Mouse (Mus musculus): Measurements from ENCODE around the gene Vps26a.
"Not testable (repeated sequence)": the region's sequence is repeated elsewhere in the genome, so short reads cannot be mapped to it uniquely, and the experiment has no call there.

Gene Vps26a

DNA sequence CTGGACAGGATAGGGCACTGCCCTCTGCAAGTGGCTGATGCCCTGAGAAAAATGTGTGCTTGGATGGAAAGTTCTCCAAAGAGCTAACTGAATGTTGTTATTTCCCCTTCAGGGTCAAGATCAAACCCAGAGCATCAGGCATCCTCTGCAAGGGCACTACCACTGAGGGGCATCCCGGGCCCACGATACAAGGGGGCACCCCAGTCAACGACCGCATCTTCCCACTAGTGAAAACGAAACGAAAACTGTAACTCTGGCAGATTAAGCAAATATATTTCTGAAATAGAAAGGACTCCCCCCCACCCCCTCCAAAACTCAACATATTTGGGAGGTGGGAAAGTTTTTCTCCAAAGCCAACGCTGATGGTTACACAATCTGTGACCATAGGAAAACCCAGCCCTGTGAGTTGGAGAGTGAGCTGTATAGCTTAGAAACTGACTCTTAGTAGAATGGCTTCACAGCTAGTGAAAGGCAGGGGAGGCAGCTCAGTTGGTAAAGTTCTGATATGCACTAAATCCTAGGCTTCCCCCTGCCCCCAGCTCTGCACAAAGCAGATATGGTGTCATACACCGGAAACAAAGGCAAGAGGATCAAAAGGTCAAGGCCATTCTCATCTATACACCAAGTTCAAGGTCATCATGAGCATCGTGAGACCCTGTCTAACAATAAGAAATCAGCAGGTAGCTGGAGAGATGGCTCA, 14.5 kb upstream of the Vps26a start:
- in situ Hi-C loops (cut with MboI, MseI), result no loop called here

DNA sequence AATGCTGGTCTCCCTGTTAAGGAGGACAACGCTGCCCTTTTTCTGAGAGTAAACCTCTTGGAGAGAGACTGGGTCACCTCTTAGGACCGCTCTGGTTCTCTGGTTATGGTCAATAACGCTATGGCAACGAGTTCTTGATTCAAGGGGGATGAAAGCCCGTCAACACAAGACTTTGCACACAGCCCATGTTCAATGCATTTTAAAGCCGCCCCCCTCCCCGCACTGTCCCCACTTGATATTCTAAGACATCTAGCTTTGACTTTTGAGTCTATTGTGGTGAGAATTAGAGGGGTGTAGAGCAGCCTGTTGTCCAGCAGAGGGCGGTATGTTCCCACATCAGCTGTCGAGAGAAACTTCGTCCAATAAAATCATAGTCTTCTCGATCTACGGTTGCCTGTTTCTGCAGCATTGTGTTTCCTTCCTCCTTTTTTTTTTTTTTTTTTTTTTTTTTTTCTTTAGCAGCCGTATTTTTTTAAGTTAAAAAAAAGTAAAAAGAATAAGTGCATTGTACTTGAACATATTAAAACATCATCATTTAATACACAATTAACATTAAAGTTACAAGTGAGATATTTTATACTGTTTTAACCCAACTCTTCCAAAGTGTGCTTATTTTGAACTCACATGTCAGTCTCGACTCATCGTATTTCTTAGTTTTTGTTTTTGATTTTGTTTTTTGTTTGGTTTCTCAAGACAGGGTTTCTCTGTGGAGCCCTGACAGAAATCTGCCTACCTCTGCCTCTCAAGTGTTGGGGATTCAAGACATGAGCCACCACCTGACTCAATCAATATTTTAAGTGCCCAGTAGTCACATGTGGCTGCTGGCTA, 13.7 kb upstream of the Vps26a start:
- in situ Hi-C loops (cut with MboI, MseI), result no loop called here

DNA sequence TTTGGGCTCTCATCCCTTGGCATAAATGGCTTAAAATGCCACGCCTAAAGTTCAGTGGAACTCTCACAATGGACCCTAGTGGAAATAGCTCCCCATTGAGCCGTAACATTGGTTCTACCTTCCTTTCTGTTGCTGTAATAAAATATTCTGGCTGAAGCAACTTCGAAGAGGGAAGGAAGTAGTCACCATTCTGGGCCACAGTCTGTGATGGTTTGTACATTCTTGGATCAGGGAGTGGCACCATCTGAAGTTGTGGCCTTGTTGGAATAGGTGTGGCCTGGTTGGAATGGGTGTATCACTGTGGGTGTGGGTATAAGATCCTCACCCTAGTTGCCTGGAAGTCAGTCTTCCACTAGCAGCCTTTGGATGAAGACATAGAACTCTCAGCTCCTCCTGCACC, 5.1 kb upstream of the Vps26a start:
- in situ Hi-C loops (cut with MboI, MseI), result not testable (repeated sequence)

DNA sequence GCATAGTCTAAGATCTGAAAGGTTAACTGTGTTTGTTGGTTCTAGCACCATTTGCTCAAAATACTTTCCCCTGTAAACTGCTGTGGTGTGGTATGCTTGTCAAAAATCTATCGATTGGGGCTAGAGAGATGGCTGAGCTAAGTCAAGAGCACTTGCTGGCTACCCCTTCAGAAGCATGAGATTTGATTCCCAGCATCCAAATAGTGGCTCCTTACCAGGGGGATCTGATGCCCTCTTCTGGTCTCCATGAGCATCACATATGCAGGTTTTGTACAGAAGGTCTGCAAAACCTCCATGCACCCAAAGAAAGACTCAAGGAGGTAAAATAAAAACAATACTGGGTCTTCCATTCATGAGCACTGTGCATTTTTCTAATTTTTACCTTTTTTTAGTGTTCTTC, 1.7 kb upstream of the Vps26a start:
- in situ Hi-C loops (cut with MboI, MseI), result no loop called here

DNA sequence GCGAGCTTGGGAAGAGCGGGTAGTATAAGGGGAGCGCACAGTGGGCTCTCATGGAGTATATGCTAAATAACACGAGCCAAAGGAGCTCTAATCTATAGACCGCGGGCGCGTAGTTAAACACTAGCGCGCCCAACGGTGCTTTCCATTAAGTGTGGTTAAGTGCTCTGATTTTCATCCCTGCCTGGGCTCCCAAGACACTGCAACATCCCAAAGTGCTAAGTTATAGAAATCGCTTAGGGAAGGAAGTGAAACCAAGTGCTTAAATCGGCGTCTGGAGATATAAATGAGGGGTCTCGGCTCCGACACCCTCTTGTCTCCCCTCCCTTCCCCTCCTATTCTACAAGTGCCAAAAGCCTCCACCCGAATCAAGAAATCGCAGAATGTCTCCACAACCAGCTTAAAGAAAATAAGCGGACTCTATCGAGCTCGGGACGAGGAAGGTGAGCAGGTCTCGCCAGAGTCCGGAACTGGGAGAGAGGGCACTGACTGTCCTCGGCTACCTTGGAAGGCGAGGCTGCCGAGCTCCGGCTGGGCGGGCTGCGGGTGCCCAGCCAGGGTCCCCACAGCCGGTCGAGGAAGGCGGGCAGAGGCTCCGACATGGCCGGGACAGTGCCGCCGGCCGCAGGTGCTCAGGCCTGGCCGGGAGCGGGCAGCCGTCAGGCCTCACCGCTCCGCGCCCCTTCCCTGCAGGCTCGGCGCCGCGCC, 575 bp downstream of the Vps26a start:
- in situ Hi-C loops (cut with MboI, MseI), result no loop called here

DNA sequence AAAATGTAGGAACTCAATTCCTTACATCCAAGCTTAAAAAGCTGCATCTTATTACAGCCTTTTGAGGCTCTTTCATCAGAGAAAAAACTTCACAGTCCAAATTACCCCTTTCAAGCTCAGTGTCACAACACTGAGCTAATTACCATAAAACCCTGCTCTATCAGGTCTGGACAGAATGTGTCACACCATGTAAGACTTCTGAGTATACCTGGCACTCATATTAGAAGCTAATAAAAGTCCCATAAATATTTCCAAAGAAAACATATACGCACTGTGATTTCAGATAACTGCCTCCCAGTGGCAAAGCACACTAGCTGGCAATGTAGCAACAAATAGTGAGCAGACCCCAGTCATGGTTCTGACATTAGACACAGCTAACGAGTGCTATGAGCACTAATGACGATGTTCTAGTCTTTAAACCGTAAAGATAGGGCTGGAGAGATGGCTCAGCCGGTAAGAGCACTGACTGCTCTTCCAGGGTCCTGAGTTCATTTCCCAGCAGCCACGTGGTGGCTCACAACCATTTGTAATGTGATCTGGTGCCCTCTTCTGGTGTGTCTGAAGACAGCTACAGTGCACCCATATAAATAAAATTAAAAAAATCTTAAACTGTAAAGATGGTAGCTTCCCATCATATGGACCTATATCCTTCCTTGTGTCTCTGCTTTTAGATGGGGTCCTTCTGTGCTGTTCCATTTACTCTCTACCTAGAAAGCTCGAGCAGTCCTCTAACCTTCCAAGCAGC, 5.3 kb downstream of the Vps26a start:
- in situ Hi-C loops (cut with MboI, MseI), result no loop called here

DNA sequence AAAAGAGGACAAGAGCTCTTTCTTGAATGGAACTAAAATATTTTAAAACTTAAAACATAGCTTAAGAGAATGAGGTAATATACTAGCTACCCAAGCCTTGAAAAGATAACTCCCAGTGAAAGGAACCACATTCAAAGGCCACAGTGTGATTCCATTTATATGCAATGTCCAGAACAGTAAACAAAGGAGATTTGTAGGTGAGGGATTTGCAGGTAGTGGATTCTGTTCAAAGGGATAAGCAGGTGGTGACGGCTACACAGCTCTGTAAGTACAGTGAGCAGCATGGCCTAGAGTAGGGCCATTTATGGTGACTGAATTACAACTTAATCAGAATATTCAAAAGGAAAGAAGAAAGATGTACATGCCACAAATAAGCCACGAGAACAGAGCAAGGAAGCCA, 9.6 kb downstream of the Vps26a start:
- in situ Hi-C loops (cut with MboI, MseI), result no loop called here

DNA sequence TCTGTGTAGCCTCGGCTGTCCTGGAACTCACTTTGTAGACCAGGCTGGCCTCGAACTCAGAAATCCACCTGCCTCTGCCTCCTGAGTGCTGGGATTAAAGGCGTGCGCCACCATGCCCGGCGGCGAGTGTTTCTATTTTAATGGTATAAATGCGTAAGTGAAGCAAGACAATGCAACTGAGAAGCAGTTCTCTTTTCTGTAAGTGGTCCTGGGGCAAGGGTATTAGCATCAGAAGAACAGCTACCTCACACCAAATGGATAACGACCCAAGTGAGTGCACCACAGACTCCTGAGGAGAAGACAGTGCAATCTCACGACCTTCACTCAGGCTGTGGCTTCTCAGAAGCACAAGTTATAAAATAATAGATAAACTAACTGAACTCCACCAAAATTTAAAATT, 11.7 kb downstream of the Vps26a start:
- in situ Hi-C loops (cut with MboI, MseI), result no loop called here

DNA sequence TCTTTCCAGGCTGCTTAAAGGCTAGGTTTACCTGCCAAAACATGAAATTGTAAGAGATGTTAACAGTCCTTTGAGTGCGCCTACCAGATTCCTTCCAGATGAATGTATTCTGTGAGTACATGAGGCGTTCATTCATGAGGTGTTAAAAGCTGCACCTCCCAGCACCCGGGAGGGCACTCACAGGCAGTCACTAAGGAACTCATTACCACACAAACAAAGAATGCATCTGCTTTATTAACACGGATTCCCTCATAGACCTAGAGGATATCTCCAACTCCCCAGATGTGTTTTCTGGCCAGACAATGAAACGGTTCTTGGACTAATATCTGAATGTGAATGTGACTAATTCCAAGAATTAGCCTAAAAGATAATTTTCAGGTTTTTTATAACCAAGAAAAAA, 15.5 kb downstream of the Vps26a start:
- in situ Hi-C loops (cut with MboI, MseI), result no loop called here

DNA sequence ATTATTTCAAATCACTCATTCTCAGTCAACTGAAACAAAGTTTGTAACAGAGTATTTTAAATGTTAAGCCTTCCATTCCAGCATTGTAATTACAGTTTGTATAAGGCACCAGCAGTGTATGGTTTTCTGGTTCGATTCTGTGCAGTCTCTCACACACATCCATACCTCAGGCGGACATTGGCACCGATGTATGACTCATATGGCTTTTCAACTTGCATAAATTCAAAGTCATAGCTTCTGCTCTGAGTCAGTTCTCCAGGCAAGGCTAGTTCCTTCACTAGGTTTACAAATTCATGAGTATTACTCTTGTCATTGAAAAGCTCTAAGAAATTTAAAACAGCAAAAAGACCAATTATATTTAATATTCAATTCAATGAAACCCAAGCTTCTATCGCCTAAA, 16.9 kb downstream of the Vps26a start:
- in situ Hi-C loops (cut with MboI, MseI), result no loop called here

DNA sequence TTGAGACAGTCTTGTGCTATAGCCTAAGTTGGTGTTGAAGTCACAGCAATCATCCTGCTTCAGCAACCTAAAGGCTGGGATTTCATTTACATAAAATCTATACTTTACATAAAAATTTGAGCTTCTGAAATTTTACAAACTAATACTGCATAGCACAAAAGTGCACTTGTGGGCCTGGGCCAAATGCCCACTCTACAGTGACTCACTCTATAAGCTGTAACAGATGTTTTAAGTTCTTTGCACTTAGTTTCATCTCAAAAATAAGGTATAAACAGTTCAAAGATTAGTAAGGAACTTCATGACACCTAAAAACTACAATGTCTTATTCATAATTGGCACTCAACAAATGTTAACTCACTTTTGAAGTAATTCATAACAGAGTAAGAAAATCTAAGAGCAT, 25.3 kb downstream of the Vps26a start:
- in situ Hi-C loops (cut with MboI, MseI), result no loop called here

DNA sequence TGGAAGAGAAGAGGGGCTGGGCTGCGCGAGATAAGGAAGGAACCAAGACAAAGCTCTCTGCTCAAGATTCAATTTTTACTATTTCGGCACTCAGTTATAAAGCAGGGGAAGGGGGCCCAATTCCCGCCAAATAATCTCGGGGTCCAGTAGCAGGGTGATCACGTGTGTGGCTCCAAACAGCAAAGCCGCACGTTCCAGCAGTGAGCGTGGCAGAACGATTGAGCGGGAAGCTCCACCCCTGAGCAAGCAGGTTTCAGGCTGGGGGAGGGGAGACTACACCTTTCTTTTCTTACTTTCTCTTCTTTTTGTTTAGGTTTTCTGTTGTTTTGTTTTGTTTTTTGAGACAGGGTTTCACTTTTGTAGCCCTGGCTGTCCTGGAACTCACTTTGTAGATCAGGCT, 34.6 kb downstream of the Vps26a start:
- in situ Hi-C loops (cut with MboI, MseI), result not testable (repeated sequence)

DNA sequence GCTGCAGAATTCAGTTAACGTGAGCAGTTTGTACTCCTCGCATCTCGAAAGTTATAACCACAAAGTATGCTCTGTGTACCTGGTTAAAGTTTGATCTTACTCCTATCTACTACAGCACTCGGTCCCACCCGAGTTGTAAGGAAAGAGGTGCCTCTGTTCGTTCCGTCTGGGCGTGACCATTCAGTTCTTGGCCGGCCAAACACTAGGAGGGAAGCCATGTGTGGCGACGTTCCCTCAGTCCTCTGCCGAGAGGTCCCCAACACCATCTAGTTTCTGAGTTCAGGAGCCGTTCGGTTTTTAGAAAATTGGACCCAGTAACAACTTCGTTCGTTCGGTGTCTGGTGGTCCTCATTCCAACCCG, 36.3 kb downstream of the Vps26a start:
- in situ Hi-C loops (cut with MboI, MseI), result no loop called here

DNA sequence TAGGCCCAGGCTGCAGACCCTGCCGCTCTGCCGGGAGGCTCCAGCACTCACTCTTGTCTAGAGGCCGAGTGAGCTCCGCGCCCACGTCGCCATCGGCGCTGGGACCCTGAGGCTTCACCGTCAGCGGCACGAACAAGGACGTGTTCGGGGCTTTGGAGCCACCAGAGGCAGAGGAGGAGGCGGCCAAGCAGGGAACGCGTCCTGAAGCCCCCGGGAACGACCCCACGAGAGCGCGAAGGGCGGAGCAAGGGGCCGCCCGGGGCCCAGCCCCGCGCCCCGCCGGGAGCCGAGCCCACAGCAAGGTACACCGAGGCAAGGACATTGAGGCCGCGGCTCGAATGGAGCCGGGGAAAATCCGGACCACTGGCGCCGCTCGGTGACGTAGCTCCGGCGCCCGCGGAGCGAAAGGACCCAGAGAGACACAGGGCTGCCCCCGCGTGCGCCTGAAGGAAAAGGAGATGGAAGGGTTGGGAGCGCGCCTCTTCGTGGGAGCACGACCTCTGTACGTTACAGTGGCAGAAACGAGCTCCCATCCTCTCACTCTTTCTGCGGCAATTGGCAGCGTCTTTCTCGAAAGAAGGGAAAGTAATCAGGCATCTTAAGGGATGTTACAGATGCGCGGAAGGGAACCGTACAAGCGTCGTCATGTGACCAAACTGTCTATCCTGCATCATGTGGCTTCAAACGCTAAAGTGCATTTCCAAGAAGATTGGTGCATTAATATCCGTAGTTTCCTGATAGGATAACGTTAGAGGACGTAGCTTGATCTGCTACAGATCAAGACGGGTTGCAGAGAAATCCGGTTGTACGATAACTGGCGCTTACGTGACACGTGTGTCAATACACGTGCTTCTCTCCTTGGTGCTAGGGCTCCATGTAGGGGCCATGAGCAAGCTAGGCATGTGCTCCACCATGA, 37.0 kb downstream of the Vps26a start, which contains the start of the genes 4930507D05Rik and Supv3l1:
Gene 4930507D05Rik, plus strand, starts transcription at position 126 of the 916 bp plus-strand sequence.
Gene Supv3l1, minus strand, starts transcription at position 375 of the 916 bp plus-strand sequence.
- in situ Hi-C loops (cut with MboI, MseI), result no loop called here

DNA sequence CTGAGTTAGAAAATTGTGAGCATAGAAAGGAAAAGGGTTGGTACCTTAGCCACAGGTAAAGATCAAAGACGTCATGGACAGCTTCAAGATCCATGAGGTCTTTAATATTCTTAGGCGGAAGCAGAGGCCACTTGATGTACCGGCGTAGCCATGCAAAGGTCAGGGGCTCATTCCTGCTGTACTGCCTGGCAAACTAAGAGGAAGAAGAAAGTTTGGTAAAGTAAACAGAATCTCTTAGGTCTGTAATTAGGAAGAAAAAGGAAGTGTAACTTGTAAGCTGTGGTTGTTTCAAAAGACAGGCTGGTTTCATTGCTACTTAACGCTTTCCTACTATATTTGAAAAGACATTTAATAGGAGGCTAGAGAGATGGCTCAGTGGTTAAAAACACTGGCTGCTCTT, 56.2 kb downstream of the Vps26a start:
- in situ Hi-C loops (cut with MboI, MseI), result no loop called here

DNA sequence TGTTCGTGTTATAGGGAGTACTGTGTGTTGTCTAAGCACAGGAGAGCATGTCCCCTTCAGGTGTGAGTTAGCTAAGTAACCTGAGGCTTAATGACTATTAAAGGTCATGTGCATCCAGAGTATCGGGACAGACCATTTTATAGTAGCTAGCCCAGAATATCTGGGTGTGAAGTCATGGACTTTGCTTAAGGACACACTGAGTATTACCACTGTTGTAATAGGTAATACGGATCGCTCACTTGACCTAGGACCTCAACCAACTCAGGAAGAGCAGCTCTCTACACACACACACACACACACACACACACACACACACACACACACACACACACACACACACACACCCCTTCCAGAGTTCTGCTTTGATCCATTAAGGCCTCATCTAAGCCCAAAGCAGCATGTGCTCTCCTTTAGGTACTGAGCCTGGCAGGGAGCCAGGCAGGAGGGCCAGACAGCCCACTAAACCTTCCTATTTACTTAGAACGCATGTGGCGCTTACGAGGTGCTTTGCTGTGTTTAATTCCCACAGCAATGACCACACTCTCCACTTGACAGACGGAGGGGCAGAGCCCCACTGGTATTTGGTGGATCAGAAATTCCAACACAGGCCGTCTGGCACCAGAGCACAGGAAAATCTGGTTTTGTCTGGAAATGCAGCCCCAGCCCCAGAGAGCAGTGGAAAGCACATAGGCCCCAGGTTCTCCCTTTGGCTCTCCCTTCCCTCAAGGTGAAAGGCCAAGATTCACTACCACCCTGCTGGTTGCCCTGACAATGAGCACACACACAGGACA, 61.3 kb downstream of the Vps26a start:
- in situ Hi-C loops (cut with MboI, MseI), result no loop called here

DNA sequence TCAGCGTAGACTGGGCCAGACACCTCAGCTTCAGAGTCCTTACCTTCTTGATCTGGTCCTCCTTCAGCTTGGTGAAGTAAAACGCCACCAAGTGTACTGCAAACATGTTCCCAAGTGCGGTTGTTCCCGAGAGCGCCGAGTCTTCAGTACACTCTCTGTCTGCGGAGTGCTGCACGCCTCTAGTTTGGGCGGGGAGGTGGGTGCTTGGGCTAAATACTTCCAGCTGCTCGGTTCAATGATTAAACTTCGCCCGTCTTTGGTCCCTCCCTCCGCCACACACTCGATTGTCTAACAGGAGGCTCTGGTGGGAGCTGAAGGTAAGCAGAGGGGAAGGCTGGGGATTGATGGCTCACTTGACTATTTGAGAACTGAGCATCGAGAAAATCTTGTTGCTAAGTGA, 64.3 kb downstream of the Vps26a start, which contains the start of gene Hkdc1:
Gene Hkdc1, minus strand, starts transcription at position 237 of the 400 bp plus-strand sequence.
- in situ Hi-C loops (cut with MboI, MseI), result no loop called here

DNA sequence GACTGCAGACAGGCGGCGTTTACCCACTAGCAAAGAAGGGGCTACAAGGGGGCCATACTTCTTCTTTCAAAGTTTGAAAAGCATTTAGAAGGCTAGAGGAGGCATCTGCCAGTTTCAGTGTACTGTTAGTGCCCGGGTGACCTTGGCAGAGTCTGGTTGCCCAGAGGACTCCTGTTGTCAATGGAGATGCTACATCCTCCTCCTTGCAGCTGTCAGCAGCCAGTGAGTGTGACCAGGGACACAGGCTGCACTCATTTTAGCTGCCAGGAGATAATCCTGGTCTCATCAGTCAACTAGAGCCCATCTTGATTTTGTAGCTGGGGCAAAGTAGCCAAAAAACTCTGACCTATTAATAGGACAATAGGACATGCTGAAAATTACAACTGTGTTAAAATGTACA, 65.5 kb downstream of the Vps26a start:
- in situ Hi-C loops (cut with MboI, MseI), result no loop called here

DNA sequence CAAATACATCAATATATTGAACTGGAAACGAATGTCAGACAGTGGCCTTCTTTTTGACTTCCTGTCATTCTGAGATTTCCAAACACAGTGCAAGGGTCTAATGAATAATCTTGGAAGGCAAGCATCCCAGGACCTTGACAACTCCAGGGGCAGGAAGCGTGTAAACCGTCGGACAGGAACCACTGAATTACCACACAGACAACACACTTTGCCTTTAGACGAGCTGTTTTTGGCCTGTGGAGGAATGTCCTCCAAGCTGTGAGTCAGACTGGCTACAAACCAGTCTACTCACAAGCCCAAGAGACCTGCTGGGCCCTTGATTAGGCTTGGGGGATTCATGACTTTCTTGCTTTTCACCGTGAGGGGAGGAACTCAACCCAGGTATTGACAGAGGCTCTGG, 66.2 kb downstream of the Vps26a start:
- in situ Hi-C loops (cut with MboI, MseI), result no loop called here

DNA sequence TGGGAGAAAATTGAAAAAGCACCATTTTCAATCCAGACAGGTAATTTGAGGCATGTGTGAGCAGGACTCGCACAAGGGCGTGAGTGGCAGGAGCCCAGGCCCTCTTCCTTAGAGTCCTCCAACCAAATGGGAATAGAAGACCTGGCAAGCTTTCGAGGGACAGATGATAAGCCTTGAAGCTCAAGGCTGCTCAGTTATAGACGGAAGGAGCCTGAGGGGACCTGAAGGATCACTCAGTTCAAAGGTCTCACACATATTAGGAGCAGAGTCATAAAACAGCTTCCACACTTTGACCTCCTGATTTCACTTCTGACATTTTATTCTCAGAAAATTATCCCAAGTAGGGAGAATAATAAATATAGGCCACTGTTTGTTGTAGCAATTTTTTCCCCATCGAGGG, 67.2 kb downstream of the Vps26a start:
- in situ Hi-C loops (cut with MboI, MseI), result loop anchor here (10.0 kb wide), 1 partner anchor 145 kb away; no protein-coding TSS in a partner anchor
